Comparison of ENCODE assay signal across 23 mouse cellular contexts in genomic region chr8:124672345-124672744, GRCm38 (mm10). TPM values are rescaled to one million over a fixed set of nuclear protein-coding genes. Genes with fewer than 3 reads are reported as not detected.
A peak's percentile ranks its signal among the peaks of the same experiment; 100 is the strongest.
DNase-seq lines count a peak whose midpoint lies in the region; ATAC-seq lines count a peak whose summit lies in the region.
"Had no signal": no experiment of that assay in that cellular context is flagged by ENCODE, and none has a peak within 500 bp of the region (broad histone marks: within the 10 kb centered on the region; RNA-seq: fewer than 3 reads in every experiment).

No protein-coding gene starts in this region.

- DNase-seq in embryonic facial prominence, embryonic 10.5 days (ENCODE audit: low spot score): no peak
- DNase-seq in cerebellum, postnatal 10 days: no peak
- no peak for DNase-seq in right cerebral cortex, postnatal 14 days
- DNase-seq: adrenal gland, adult 8-10 months; adrenal gland, postnatal 14 days; adrenal gland, postnatal 36 days; B cell, adult 2 months; cerebellum, adult 11-12 months; cerebellum, adult 2 months; cerebellum, adult 9-10 months; cerebellum, postnatal 14 days; cerebellum, postnatal 36 days; embryo, embryonic 11 days; forebrain, postnatal 0 days had no signal

- H3K27me3 ChIP-seq in embryonic facial prominence, embryonic 13.5 days: no peaks in the 10 kb centered on the region
- H3K27me3 ChIP-seq in embryonic facial prominence, embryonic 10.5 days (replicated peaks; ENCODE audit: low read depth, poor library complexity, severe bottlenecking): no peaks in the 10 kb centered on the region
- no peaks in the 10 kb centered on the region for H3K27me3 ChIP-seq in embryonic facial prominence, embryonic 15.5 days
- H3K27me3 ChIP-seq: CH12.LX; embryonic facial prominence, embryonic 12.5 days; forebrain, embryonic 13.5 days; forebrain, embryonic 15.5 days had no signal

- no peak overlapping the region for H3K4me2 ChIP-seq in embryonic facial prominence, embryonic 13.5 days
- no peak overlapping the region for H3K4me2 ChIP-seq in embryonic facial prominence, embryonic 15.5 days (replicated peaks)
- H3K4me2 ChIP-seq: embryonic facial prominence, embryonic 12.5 days; forebrain, embryonic 13.5 days; forebrain, embryonic 15.5 days had no signal

- 69% methylated on average over 2 of the region's 2 CpGs for WGBS in embryonic facial prominence, embryonic 13.5 days
- WGBS in embryonic facial prominence, embryonic 10.5 days: 92% methylated on average over 2 of the region's 2 CpGs
- 55% methylated on average over 2 of the region's 2 CpGs for WGBS in embryonic facial prominence, embryonic 15.5 days

- H3K4me1 ChIP-seq in embryonic facial prominence, embryonic 13.5 days: peaks cover 12% of the 10 kb centered on the region
- H3K4me1 ChIP-seq in embryonic facial prominence, embryonic 10.5 days: no peaks in the 10 kb centered on the region
- peaks cover 4% of the 10 kb centered on the region; the same call in 1 of the 2 replicates for H3K4me1 ChIP-seq in embryonic facial prominence, embryonic 15.5 days

- peak; percentile 39; the same call in 1 of the 2 replicates for ATAC-seq in embryonic facial prominence, embryonic 13.5 days (ENCODE audit: insufficient number of reproducible peaks, insufficient read depth, low FRiP score, low TSS enrichment, low read depth)
- ATAC-seq in embryonic facial prominence, embryonic 15.5 days (ENCODE audit: insufficient number of reproducible peaks, low FRiP score, low TSS enrichment, low read depth): peak; percentile 39; the same call in 1 of the 2 replicates
- ATAC-seq: activated CD4-positive, CD25-positive, alpha-beta regulatory T cell, adult 4 months; CD4-positive, CD25-positive, alpha-beta regulatory T cell, adult 4 months; forebrain, embryonic 13.5 days; forebrain, embryonic 15.5 days; forebrain, postnatal 0 days had no signal

- H3K36me3 ChIP-seq in embryonic facial prominence, embryonic 13.5 days: peaks cover 39% of the 10 kb centered on the region
- H3K36me3 ChIP-seq in embryonic facial prominence, embryonic 10.5 days (replicated peaks): peaks cover 66% of the 10 kb centered on the region
- peaks cover 38% of the 10 kb centered on the region for H3K36me3 ChIP-seq in embryonic facial prominence, embryonic 15.5 days

- no peak overlapping the region for H3K4me3 ChIP-seq in embryonic facial prominence, embryonic 13.5 days
- H3K4me3 ChIP-seq in embryonic facial prominence, embryonic 10.5 days: no peak overlapping the region
- H3K4me3 ChIP-seq in embryonic facial prominence, embryonic 15.5 days (replicated peaks): no peak overlapping the region
- H3K4me3 ChIP-seq: embryonic facial prominence, embryonic 12.5 days; forebrain, embryonic 13.5 days; forebrain, embryonic 15.5 days had no signal

- H3K9ac ChIP-seq in embryonic facial prominence, embryonic 13.5 days: 0 out of 2 replicates have a peak overlapping the region, but pooled peaks have one; percentile 6
- no peak overlapping the region for H3K9ac ChIP-seq in embryonic facial prominence, embryonic 15.5 days
- H3K9ac ChIP-seq: embryonic facial prominence, embryonic 12.5 days; forebrain, embryonic 13.5 days; forebrain, embryonic 15.5 days; forebrain, postnatal 0 days had no signal

- no peaks in the 10 kb centered on the region for H3K9me3 ChIP-seq in embryonic facial prominence, embryonic 13.5 days
- H3K9me3 ChIP-seq in embryonic facial prominence, embryonic 10.5 days: no peaks in the 10 kb centered on the region
- H3K9me3 ChIP-seq in embryonic facial prominence, embryonic 15.5 days (replicated peaks): no peaks in the 10 kb centered on the region
- H3K9me3 ChIP-seq: embryonic facial prominence, embryonic 12.5 days; forebrain, embryonic 13.5 days; forebrain, embryonic 15.5 days; G1E had no signal

- peak overlapping the region; percentile 44; the same call in 1 of the 2 replicates for H3K27ac ChIP-seq in embryonic facial prominence, embryonic 13.5 days
- H3K27ac ChIP-seq in embryonic facial prominence, embryonic 10.5 days (replicated peaks): no peak overlapping the region
- peak overlapping the region; percentile 39; the same call in 1 of the 2 replicates for H3K27ac ChIP-seq in embryonic facial prominence, embryonic 15.5 days (replicated peaks)
- H3K27ac ChIP-seq: embryonic facial prominence, embryonic 12.5 days; forebrain, embryonic 13.5 days; forebrain, embryonic 15.5 days had no signal

RNA-seq across cellular contexts. Expression of gene 2310022B05Rik, which starts 9.2 kb away (rescaled TPM):
- polyA plus RNA-seq in embryonic facial prominence, embryonic 13.5 days (2015; fragmentation: Nextera tagmentation; extraction: Ambion mirVana): 29.0 and 29.9 TPM in 2 replicates
- 24.2 and 24.4 TPM in 2 replicates for polyA plus RNA-seq in embryonic facial prominence, embryonic 10.5 days (2016; fragmentation: Nextera tagmentation; extraction: Ambion mirVana)
- 37.3 and 38.6 TPM in 2 replicates for polyA plus RNA-seq in embryonic facial prominence, embryonic 15.5 days (2015; fragmentation: Nextera tagmentation; extraction: Ambion mirVana)

RNA-seq across cellular contexts. Expression of gene Ttc13, which starts 49.4 kb away (rescaled TPM):
- 39.5 and 39.6 TPM in 2 replicates for polyA plus RNA-seq in embryonic facial prominence, embryonic 13.5 days (2015; fragmentation: Nextera tagmentation; extraction: Ambion mirVana)
- 47.0 and 48.7 TPM in 2 replicates for polyA plus RNA-seq in embryonic facial prominence, embryonic 10.5 days (2016; fragmentation: Nextera tagmentation; extraction: Ambion mirVana)
- polyA plus RNA-seq in embryonic facial prominence, embryonic 15.5 days (2015; fragmentation: Nextera tagmentation; extraction: Ambion mirVana): 39.7 and 41.2 TPM in 2 replicates

RNA-seq across cellular contexts. Expression of gene Arv1, which starts 49.6 kb away (rescaled TPM):
- polyA plus RNA-seq in embryonic facial prominence, embryonic 13.5 days (2015; fragmentation: Nextera tagmentation; extraction: Ambion mirVana): 27.0 and 30.1 TPM in 2 replicates
- polyA plus RNA-seq in embryonic facial prominence, embryonic 10.5 days (2016; fragmentation: Nextera tagmentation; extraction: Ambion mirVana): 31.5 and 33.5 TPM in 2 replicates
- polyA plus RNA-seq in embryonic facial prominence, embryonic 15.5 days (2015; fragmentation: Nextera tagmentation; extraction: Ambion mirVana): 19.4 and 21.6 TPM in 2 replicates
